Mouse (Mus musculus) cerebellum, postnatal 25 days (tissue): ENCODE data around the gene Med11.
A peak's percentile ranks its signal among the peaks of the same experiment; 100 is the strongest.
"Not testable (repeated sequence)": the region's sequence is repeated elsewhere in the genome, so short reads cannot be mapped to it uniquely, and the experiment has no call there.

Experiments
- DNase-seq, 2 experiments: peaks; one replicate each; pipeline ENCODE4 v3.0.0; 2021; ENCODE audit warnings: mixed read lengths in 2 of 2

Gene Med11

GRCm38 (mm10) chr11:70451797-70452498 is at the start of gene Med11:
Gene Med11 (plus strand): TSS chr11:70451919.
- DNase-seq = peak; percentile 98

- DNase-seq = no peak
These were observed 48.1 kb upstream of the Med11 start for GRCm38 (mm10) chr11:70403598-70403997.

GRCm38 (mm10) chr11:70409594-70410296 is 42.0 kb upstream of the Med11 start, which contains the start of gene Pelp1:
Gene Pelp1 (minus strand): TSS chr11:70410031.
- peak; percentile 88 to 89 for DNase-seq

GRCm38 (mm10) chr11:70410297-70410643 is 41.4 kb upstream of the Med11 start:
- DNase-seq = no peak

- no peak for DNase-seq
These were observed 39.1 kb upstream of the Med11 start for GRCm38 (mm10) chr11:70412591-70412990.

GRCm38 (mm10) chr11:70413961-70414360 is 37.8 kb upstream of the Med11 start:
- peak; percentile 73 to 87 for DNase-seq

- no peak for DNase-seq
These were observed 33.5 kb upstream of the Med11 start for GRCm38 (mm10) chr11:70418199-70418598.

GRCm38 (mm10) chr11:70419486-70419885 is 32.2 kb upstream of the Med11 start:
- DNase-seq = no peak

- not testable (repeated sequence) for DNase-seq
These were observed 25.1 kb upstream of the Med11 start for GRCm38 (mm10) chr11:70426598-70426997.

- peak; percentile 34 to 43 for DNase-seq
These were observed 20.1 kb upstream of the Med11 start for GRCm38 (mm10) chr11:70431574-70431973.

- peak; percentile 99 for DNase-seq
These were observed 19.4 kb upstream of the Med11 start, which contains the start of gene Arrb2 for GRCm38 (mm10) chr11:70432048-70432894. Gene Arrb2 (plus strand): TSS chr11:70432635.

GRCm38 (mm10) chr11:70432895-70433568 is 18.7 kb upstream of the Med11 start:
- DNase-seq = peak in 1 of 2 experiments; percentile 74

- no peak for DNase-seq
These were observed 18.2 kb upstream of the Med11 start for GRCm38 (mm10) chr11:70433569-70433943.

- peak in 1 of 2 experiments; percentile 24 for DNase-seq
These were observed 17.8 kb upstream of the Med11 start for GRCm38 (mm10) chr11:70433951-70434350.

- no peak for DNase-seq
These were observed 16.2 kb upstream of the Med11 start for GRCm38 (mm10) chr11:70435476-70435875.

GRCm38 (mm10) chr11:70437426-70437825 is 14.3 kb upstream of the Med11 start:
- DNase-seq = no peak

- DNase-seq = peak in 1 of 2 experiments; percentile 11
These were observed 12.9 kb upstream of the Med11 start for GRCm38 (mm10) chr11:70438728-70439374.

GRCm38 (mm10) chr11:70440637-70441036 is 11.1 kb upstream of the Med11 start:
- DNase-seq = no peak

- no peak for DNase-seq
These were observed 9.8 kb upstream of the Med11 start for GRCm38 (mm10) chr11:70441882-70442281.

GRCm38 (mm10) chr11:70443964-70444363 is 7.8 kb upstream of the Med11 start:
- no peak for DNase-seq

- no peak for DNase-seq
These were observed 7.1 kb upstream of the Med11 start for GRCm38 (mm10) chr11:70444667-70445066.

GRCm38 (mm10) chr11:70446756-70447155 is 5.0 kb upstream of the Med11 start:
- DNase-seq = peak in 1 of 2 experiments; percentile 8
